Mouse (Mus musculus) intestine, embryonic 15.5 days (tissue): ENCODE results near the gene Defa36. TPM values are rescaled to one million over a fixed set of nuclear protein-coding genes. Genes with fewer than 3 reads are reported as not detected.
"Not testable (repeated sequence)": the region's sequence is repeated elsewhere in the genome, so short reads cannot be mapped to it uniquely, and the experiment has no call there.

Experiments
- ATAC-seq: fragments of 200-750 bp; cut with Nextera tagmentation; 2 replicates; pipeline ENCODE4 v1.8.0; 2017; ENCODE audit warnings: moderate TSS enrichment, moderate library complexity
- H3K27ac ChIP-seq: fragments of 300-500 bp; sonication (generic); 2 replicates; pipeline ENCODE4 v1.5.1; 2015; ENCODE audit warnings: mild to moderate bottlenecking, inconsistent platforms
- H3K27me3 ChIP-seq: fragments of 300-500 bp; sonication (generic); replicated peaks from 2 replicates; pipeline ENCODE4 v1.6.1; 2015; ENCODE audit warnings: inconsistent platforms
- H3K36me3 ChIP-seq: fragments of 300-500 bp; sonication (generic); 2 replicates; pipeline ENCODE4 v1.6.1; 2015; ENCODE audit warnings: inconsistent platforms
- H3K4me1 ChIP-seq: fragments of 300-500 bp; sonication (generic); replicated peaks from 2 replicates; pipeline ENCODE4 v1.6.1; 2015; ENCODE audit warnings: inconsistent platforms
- H3K4me2 ChIP-seq: fragments of 300-500 bp; sonication (generic); replicated peaks from 2 replicates; pipeline ENCODE4 v1.6.1; 2015; ENCODE audit warnings: mild to moderate bottlenecking, inconsistent platforms
- H3K4me3 ChIP-seq: fragments of 300-500 bp; sonication (generic); replicated peaks from 2 replicates; pipeline ENCODE4 v1.5.1; 2015; ENCODE audit warnings: inconsistent platforms
- H3K9ac ChIP-seq: fragments of 300-500 bp; sonication (generic); 2 replicates; pipeline ENCODE4 v1.6.1; 2015; ENCODE audit warnings: inconsistent platforms
- H3K9me3 ChIP-seq: fragments of 300-500 bp; sonication (generic); 2 replicates; pipeline ENCODE4 v1.6.1; 2016; ENCODE audit warnings: inconsistent platforms
- whole genome bisulfite sequencing: fragments of 180-500 bp; shearing (Covaris S2); methylation state at CpG from one replicate; pipeline ENCODE4 v1.1.7; 2015; 5-methylcytosine and 5-hydroxymethylcytosine counted together
- polyA plus RNA-seq: library from polyadenylated mRNA; unstranded; fragments of >200 nt; fragmentation: Nextera tagmentation; extraction: Ambion mirVana; gene quantifications from 2 replicates; pipeline ENCODE4 v1.2.1, GENCODE M21; 2015

The Defa36 gene
- 0.63 TPM in 1 of 2 replicates, not detected in the other for polyA plus RNA-seq

GRCm38 (mm10) chr8:21427111-21427510 lies at the start of gene Defa36:
TSS of gene Defa36 (plus strand) at chr8:21427411.
- not testable (repeated sequence) for H3K4me2 ChIP-seq, H3K27me3 ChIP-seq, H3K27ac ChIP-seq, ATAC-seq, H3K4me1 ChIP-seq, H3K9ac ChIP-seq, H3K36me3 ChIP-seq, H3K4me3 ChIP-seq, H3K9me3 ChIP-seq
- WGBS = no CpG with 5 or more reads among the region's 1 CpGs

- not testable (repeated sequence) for H3K9me3 ChIP-seq, H3K4me3 ChIP-seq, ATAC-seq, H3K4me1 ChIP-seq, H3K9ac ChIP-seq, H3K27me3 ChIP-seq, H3K36me3 ChIP-seq, H3K27ac ChIP-seq, H3K4me2 ChIP-seq
- WGBS = no CpG with 5 or more reads among the region's 2 CpGs
Measured at GRCm38 (mm10) chr8:21378215-21378614, 49.0 kb upstream of the Defa36 start, which contains the start of gene Defa2. TSS of gene Defa2 (plus strand) at chr8:21378515.

- WGBS = no CpG with 5 or more reads among the region's 2 CpGs
- H3K4me1 ChIP-seq, H3K4me3 ChIP-seq, ATAC-seq, H3K27ac ChIP-seq, H3K4me2 ChIP-seq, H3K9me3 ChIP-seq, H3K36me3 ChIP-seq, H3K9ac ChIP-seq, H3K27me3 ChIP-seq: not testable (repeated sequence)
Measured at GRCm38 (mm10) chr8:21391511-21391910, 35.7 kb upstream of the Defa36 start, which contains the start of gene Defa33. TSS of gene Defa33 (plus strand) at chr8:21391811.

- H3K27me3 ChIP-seq, H3K4me2 ChIP-seq, H3K4me3 ChIP-seq, H3K9me3 ChIP-seq, ATAC-seq, H3K4me1 ChIP-seq, H3K27ac ChIP-seq, H3K36me3 ChIP-seq, H3K9ac ChIP-seq: not testable (repeated sequence)
- no CpG with 5 or more reads among the region's 1 CpGs for WGBS
Measured at GRCm38 (mm10) chr8:21456460-21456859, 29.2 kb downstream of the Defa36 start, which contains the start of gene Gm7849. TSS of gene Gm7849 (minus strand) at chr8:21456560.

Other genes with a start within 250 kb of the Defa36 start
- gene Defa31, start 235.8 kb upstream of the Defa36 start, polyA plus RNA-seq = not detected in 2 replicates
- not detected in 2 replicates for gene Gm15293, start 225.8 kb upstream of the Defa36 start, polyA plus RNA-seq
- gene Gm15292, start 177.7 kb upstream of the Defa36 start, polyA plus RNA-seq = not detected in 2 replicates
- not detected in 2 replicates for gene Defa27, start 111.9 kb upstream of the Defa36 start, polyA plus RNA-seq
- not detected in 2 replicates for gene Defa29, start 100.4 kb upstream of the Defa36 start, polyA plus RNA-seq
- 0.66 TPM in 1 of 2 replicates, not detected in the other for gene Defa2, start 48.9 kb upstream of the Defa36 start, polyA plus RNA-seq
- not detected in 2 replicates for gene Defa33, start 35.6 kb upstream of the Defa36 start, polyA plus RNA-seq
- 7.8 TPM in 1 of 2 replicates, not detected in the other for gene Gm7849, start 29.1 kb downstream of the Defa36 start, polyA plus RNA-seq
- gene Defa20, start 81.8 kb downstream of the Defa36 start, polyA plus RNA-seq = 1.3 and 1.5 TPM in 2 replicates
- not detected in 2 replicates for gene Defa32, start 101.6 kb downstream of the Defa36 start, polyA plus RNA-seq
- not detected in 2 replicates for gene Defa37, start 138.0 kb downstream of the Defa36 start, polyA plus RNA-seq
- gene Defa28, start 155.6 kb downstream of the Defa36 start, polyA plus RNA-seq = not detected in 2 replicates
- gene Gm7861, start 167.1 kb downstream of the Defa36 start, polyA plus RNA-seq = 7.3 and 13.0 TPM in 2 replicates
- gene Defa26, start 190.8 kb downstream of the Defa36 start, polyA plus RNA-seq = 0.94 TPM in 1 of 2 replicates, not detected in the other
- gene Defa17, start 228.4 kb downstream of the Defa36 start, polyA plus RNA-seq = 90.7 and 104 TPM in 2 replicates
- not detected in 2 replicates for gene Defa34, start 238.4 kb downstream of the Defa36 start, polyA plus RNA-seq